Mouse (Mus musculus): ENCODE data around the gene Myo1f.

GRCm38 (mm10) chr17:33584061-33584460 lies 28.6 kb downstream of the Myo1f start:
- TF ChIP-seq POLR2A (IDR thresholded peaks at IDR 0.05; ENCODE audit: insufficient read depth, low read depth, low read length) (no peak), EP300 (IDR thresholded peaks at IDR 0.05; ENCODE audit: insufficient read depth, low read depth, low read length) (no peak), CTCF (IDR thresholded peaks at IDR 0.05) (no peak)

Data from heart, adult 2 months (tissue).